Mouse (Mus musculus) lung, postnatal 0 days (tissue): ENCODE measurements around the gene Ntmt1.

Source experiments
- CTCF ChIP-seq: IDR thresholded peaks from 2 replicates; pipeline ENCODE4 v1.5.1; 2016; ENCODE audit warnings: antibody characterized with exemption, mild to moderate bottlenecking
- EP300 ChIP-seq: IDR thresholded peaks from 2 replicates; pipeline ENCODE4 v1.6.1; 2016; ENCODE audit warnings: antibody characterized with exemption, mild to moderate bottlenecking, control low read depth

DNA sequence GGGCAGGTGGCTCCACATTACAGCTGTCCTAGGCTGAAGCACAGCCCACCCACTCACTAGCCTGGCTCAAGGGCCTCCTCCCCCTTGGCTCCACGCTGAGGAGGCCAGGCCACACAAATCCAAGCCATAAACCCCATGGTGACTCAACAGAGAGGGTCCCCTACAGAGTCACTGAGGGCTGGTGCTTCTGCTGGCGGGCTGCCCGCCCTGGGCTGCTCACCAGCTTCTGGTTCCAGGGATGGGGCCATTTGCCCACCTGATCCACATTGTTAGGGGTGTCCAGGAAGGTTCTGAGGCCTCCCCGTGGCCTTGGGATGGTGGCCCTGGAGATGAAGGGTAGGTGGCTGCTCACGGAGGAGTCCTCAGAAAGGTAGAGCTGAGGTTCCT lies 11.7 kb upstream of the Ntmt1 start:
- TF ChIP-seq CTCF (no peak), EP300 (no peak)
